9 mouse cellular contexts compared by ENCODE assay signal in the genomic region with DNA sequence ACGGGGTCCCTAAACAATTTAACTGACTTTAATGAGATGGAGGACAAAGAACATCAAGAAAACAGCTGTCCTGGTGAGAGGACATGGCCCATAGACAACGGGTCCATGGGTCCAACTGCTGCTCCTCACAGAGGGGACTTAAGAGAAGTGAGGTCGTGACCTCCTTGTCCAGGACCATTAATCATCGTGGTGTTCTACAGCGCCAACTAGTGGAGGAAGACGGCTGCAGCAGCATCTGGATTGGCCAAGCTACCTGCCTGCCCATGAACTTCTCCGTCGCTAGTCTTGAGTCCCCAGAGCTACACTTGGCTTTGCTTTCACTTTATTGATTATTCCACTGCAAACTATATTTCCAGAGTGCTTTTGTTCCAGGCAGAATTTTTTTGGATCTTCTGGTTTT.
DNase-seq lines count a peak whose midpoint lies in the region; ATAC-seq and TF ChIP-seq lines count a peak whose summit lies in the region.
"Had no signal": no experiment of that assay in that cellular context is flagged by ENCODE, and none has a peak within 500 bp of the region (broad histone marks: within the 10 kb centered on the region; RNA-seq: fewer than 3 reads in every experiment).

No protein-coding gene starts in this region.

- DNase-seq in kidney, adult 9 months = peak; percentile 19
- peak; percentile 50 for DNase-seq in ES-E14 (ENCODE audit: low read depth, low spot score)
- DNase-seq in c-Kit-positive CD71-positive TER-119-positive erythroid progenitor cells, embryonic 14.5 days (ENCODE audit: low spot score) = peak; percentile 5
- DNase-seq in naive thymus-derived CD4-positive, alpha-beta T cell, adult 2 months (ENCODE audit: low read depth) = peak; percentile 8
- DNase-seq in frontal cortex, postnatal 25 days (ENCODE audit: low spot score in 2 of 2) = no peak
- no peak for DNase-seq in urinary bladder, postnatal 4 days (ENCODE audit: low spot score in 2 of 2)
- DNase-seq in left cerebral cortex, postnatal 14 days (ENCODE audit: low spot score in 2 of 2) = no peak
- DNase-seq: adrenal gland, postnatal 36 days had no signal

- intact Hi-C loops in left cerebral cortex, postnatal 14 days (cut with DNase I) = no loop called here

- H3K36me3 ChIP-seq in kidney, embryonic 15.5 days = no peaks in the 10 kb centered on the region
- no peaks in the 10 kb centered on the region for H3K36me3 ChIP-seq in ES-E14 (ENCODE audit: control insufficient read depth, insufficient read depth, low read length, poor library complexity, severe bottlenecking)

- H3K4me1 ChIP-seq in kidney, embryonic 15.5 days = peaks cover 12% of the 10 kb centered on the region; the same call in 1 of the 2 replicates
- no peaks in the 10 kb centered on the region for H3K4me1 ChIP-seq in ES-E14 (ENCODE audit: control insufficient read depth in 2 of 2, insufficient read depth in 2 of 2, low read length in 2 of 2, poor library complexity in 1 of 2)

- WGBS in kidney, embryonic 15.5 days = 35% methylated on average over 8 of the region's 8 CpGs

- H3K27ac ChIP-seq in kidney, embryonic 15.5 days = no peak overlapping the region
- no peak overlapping the region for H3K27ac ChIP-seq in ES-E14 (ENCODE audit: insufficient read depth, low read depth, low read length, poor library complexity, severe bottlenecking)

- H3K4me2 ChIP-seq in kidney, embryonic 15.5 days = no peak overlapping the region

- no peak for ATAC-seq in kidney, embryonic 15.5 days (replicated peaks; ENCODE audit: low FRiP score)

- 0 out of 2 replicates have a peak, but pooled peaks cover 3% of the 10 kb centered on the region for H3K27me3 ChIP-seq in kidney, embryonic 15.5 days

- H3K9ac ChIP-seq in kidney, embryonic 15.5 days = no peak overlapping the region
- H3K9ac ChIP-seq in ES-E14 (ENCODE audit: insufficient read depth, low read depth, low read length, poor library complexity, severe bottlenecking) = no peak overlapping the region

- no peak overlapping the region for H3K4me3 ChIP-seq in kidney, embryonic 15.5 days (replicated peaks)
- no peak overlapping the region for H3K4me3 ChIP-seq in ES-E14 (ENCODE audit: insufficient read depth in 1 of 2, low read depth in 1 of 2, low read length in 2 of 2, poor library complexity in 1 of 2, severe bottlenecking in 1 of 2)

- in situ Hi-C loops in ES-E14 (cut with MboI; ENCODE audit: low sequenced_read_pairs in 2 of 2, unreplicated experiment in 2 of 2) = no loop called here

- H3K9me3 ChIP-seq in kidney, embryonic 15.5 days (replicated peaks) = no peaks in the 10 kb centered on the region
- no peaks in the 10 kb centered on the region for H3K9me3 ChIP-seq in ES-E14 (ENCODE audit: control insufficient read depth, insufficient read depth, low read depth, low read length)

TF ChIP-seq in ES-E14, 5 proteins besides CTCF, POLR2A, EP300 and RAD21:
- peak; percentile 69; the same call in 1 of the 2 replicates for TF ChIP-seq ZC3H11A (IDR thresholded peaks at IDR 0.05; ENCODE audit: borderline replicate concordance, low read depth, low read length)
- no peak for TF ChIP-seq CHD2 (IDR thresholded peaks at IDR 0.05; ENCODE audit: low read depth, low read length)

Comparison
In these comparisons a context has a peak if more than half of its experiments do, and no peak if none do; other contexts are left out.
1. DNase-seq: peak in kidney, adult 9 months (single experiment), ES-E14 (single experiment), c-Kit-positive CD71-positive TER-119-positive erythroid progenitor cells, embryonic 14.5 days (single experiment) and naive thymus-derived CD4-positive, alpha-beta T cell, adult 2 months (single experiment); none in frontal cortex, postnatal 25 days (0 of 2), urinary bladder, postnatal 4 days (0 of 2) and left cerebral cortex, postnatal 14 days (0 of 2).